Mouse (Mus musculus) left cerebral cortex, adult 8-10 months (tissue): ENCODE results near the gene Ctsh. TPM values are rescaled to one million over a fixed set of nuclear protein-coding genes. Genes with fewer than 3 reads are reported as not detected.
"Not testable (repeated sequence)": the region's sequence is repeated elsewhere in the genome, so short reads cannot be mapped to it uniquely, and the experiment has no call there.

ENCODE experiments used
- DNase-seq, 2 experiments: peaks; one replicate each; pipeline ENCODE4 v3.0.0; 2022; ENCODE audit warnings: low spot score in 2 of 2
- total RNA-seq, 4 experiments: library from RNA; stranded (reverse); gene quantifications; 2 replicates each; pipeline ENCODE4 v1.2.4; 2022

Ctsh gene
- 10 to 100 TPM; 16.2 to 42.2 (median 32.4) TPM for total RNA-seq

- DNase-seq: no peak
These were observed at the start of gene Ctsh for GRCm38 (mm10) chr9:90053852-90054251. Gene Ctsh (plus strand): TSS chr9:90054152.

- no peak for DNase-seq
These were observed 47.5 kb upstream of the Ctsh start for GRCm38 (mm10) chr9:90006432-90006831.

- no peak for DNase-seq
These were observed 46.9 kb upstream of the Ctsh start for GRCm38 (mm10) chr9:90007094-90007493.

GRCm38 (mm10) chr9:90008138-90008537 lies 45.8 kb upstream of the Ctsh start:
- DNase-seq: no peak

- no peak for DNase-seq
These were observed 42.1 kb upstream of the Ctsh start for GRCm38 (mm10) chr9:90011849-90012248.

GRCm38 (mm10) chr9:90014649-90015048 lies 39.3 kb upstream of the Ctsh start:
- DNase-seq: no peak

GRCm38 (mm10) chr9:90016204-90016603 lies 37.7 kb upstream of the Ctsh start:
- DNase-seq: no peak

- DNase-seq: peak in 1 of 2 experiments; percentile 72
These were observed 33.1 kb upstream of the Ctsh start for GRCm38 (mm10) chr9:90020866-90021265.

- DNase-seq: no peak
These were observed 32.5 kb upstream of the Ctsh start for GRCm38 (mm10) chr9:90021442-90021841.

- DNase-seq: no peak
These were observed 26.2 kb upstream of the Ctsh start for GRCm38 (mm10) chr9:90027709-90028108.

GRCm38 (mm10) chr9:90033922-90034321 lies 20.0 kb upstream of the Ctsh start:
- DNase-seq: no peak

- DNase-seq: no peak
These were observed 18.8 kb upstream of the Ctsh start for GRCm38 (mm10) chr9:90035168-90035567.

GRCm38 (mm10) chr9:90035794-90036193 lies 18.2 kb upstream of the Ctsh start:
- no peak for DNase-seq

GRCm38 (mm10) chr9:90036313-90036712 lies 17.6 kb upstream of the Ctsh start:
- DNase-seq: no peak

GRCm38 (mm10) chr9:90038535-90038934 lies 15.4 kb upstream of the Ctsh start:
- DNase-seq: no peak

- DNase-seq: no peak
These were observed 13.0 kb upstream of the Ctsh start for GRCm38 (mm10) chr9:90040916-90041315.

GRCm38 (mm10) chr9:90041556-90041955 lies 12.4 kb upstream of the Ctsh start:
- no peak for DNase-seq

- DNase-seq: not testable (repeated sequence)
These were observed 11.0 kb upstream of the Ctsh start for GRCm38 (mm10) chr9:90042906-90043305.

GRCm38 (mm10) chr9:90045191-90045590 lies 8.8 kb upstream of the Ctsh start:
- DNase-seq: no peak

GRCm38 (mm10) chr9:90047937-90048627 lies 5.9 kb upstream of the Ctsh start:
- DNase-seq: no peak

GRCm38 (mm10) chr9:90054371-90055145 lies 606 bp downstream of the Ctsh start:
- no peak for DNase-seq

GRCm38 (mm10) chr9:90055409-90055808 lies 1.5 kb downstream of the Ctsh start:
- DNase-seq: no peak

GRCm38 (mm10) chr9:90055911-90056310 lies 2.0 kb downstream of the Ctsh start:
- no peak for DNase-seq
